Mouse (Mus musculus): ENCODE measurements around the gene Cdk11b. TPM values are rescaled to one million over a fixed set of nuclear protein-coding genes. Genes with fewer than 3 reads are reported as not detected.

Gene Cdk11b
- polyA plus RNA-seq, 1 experiment, result 52.2 TPM

GRCm38 (mm10) chr4:155593780-155594179 is 30.9 kb upstream of the Cdk11b start:
- TF ChIP-seq CTCF (IDR thresholded peaks at IDR 0.05; ENCODE audit: borderline replicate concordance, extremely low read depth, insufficient read depth, insufficient read length) (no peak), POLR2A (IDR thresholded peaks at IDR 0.05; ENCODE audit: borderline replicate concordance, extremely low read depth, insufficient read depth, insufficient read length, poor library complexity, severe bottlenecking) (no peak)
- no peak for DNase-seq (ENCODE audit: low read depth)

GRCm38 (mm10) chr4:155595777-155596176 is 28.9 kb upstream of the Cdk11b start:
- no peak for DNase-seq (ENCODE audit: low read depth)
- TF ChIP-seq POLR2A (IDR thresholded peaks at IDR 0.05; ENCODE audit: borderline replicate concordance, extremely low read depth, insufficient read depth, insufficient read length, poor library complexity, severe bottlenecking) (no peak), CTCF (IDR thresholded peaks at IDR 0.05; ENCODE audit: borderline replicate concordance, extremely low read depth, insufficient read depth, insufficient read length) (no peak)

GRCm38 (mm10) chr4:155596606-155597005 is 28.0 kb upstream of the Cdk11b start:
- TF ChIP-seq POLR2A (IDR thresholded peaks at IDR 0.05; ENCODE audit: borderline replicate concordance, extremely low read depth, insufficient read depth, insufficient read length, poor library complexity, severe bottlenecking) (no peak), CTCF (IDR thresholded peaks at IDR 0.05; ENCODE audit: borderline replicate concordance, extremely low read depth, insufficient read depth, insufficient read length) (no peak)
- no peak for DNase-seq (ENCODE audit: low read depth)

GRCm38 (mm10) chr4:155598536-155598935 is 26.1 kb upstream of the Cdk11b start:
- TF ChIP-seq POLR2A (IDR thresholded peaks at IDR 0.05; ENCODE audit: borderline replicate concordance, extremely low read depth, insufficient read depth, insufficient read length, poor library complexity, severe bottlenecking) (no peak), CTCF (IDR thresholded peaks at IDR 0.05; ENCODE audit: borderline replicate concordance, extremely low read depth, insufficient read depth, insufficient read length) (no peak)
- DNase-seq (ENCODE audit: low read depth), result no peak

- DNase-seq (ENCODE audit: low read depth), result no peak
- TF ChIP-seq POLR2A (IDR thresholded peaks at IDR 0.05; ENCODE audit: borderline replicate concordance, extremely low read depth, insufficient read depth, insufficient read length, poor library complexity, severe bottlenecking), result no peak
- TF ChIP-seq CTCF (IDR thresholded peaks at IDR 0.05; ENCODE audit: borderline replicate concordance, extremely low read depth, insufficient read depth, insufficient read length), result no peak
Measured at GRCm38 (mm10) chr4:155599901-155600825, 24.5 kb upstream of the Cdk11b start.

GRCm38 (mm10) chr4:155601091-155601996 is 23.3 kb upstream of the Cdk11b start, which contains the start of gene Slc35e2:
TSS of gene Slc35e2 (plus strand) at chr4:155601416.
- TF ChIP-seq POLR2A (IDR thresholded peaks at IDR 0.05; ENCODE audit: borderline replicate concordance, extremely low read depth, insufficient read depth, insufficient read length, poor library complexity, severe bottlenecking) (peak; percentile 76), CTCF (IDR thresholded peaks at IDR 0.05; ENCODE audit: borderline replicate concordance, extremely low read depth, insufficient read depth, insufficient read length) (no peak)
- DNase-seq (ENCODE audit: low read depth), result peak; percentile 98

GRCm38 (mm10) chr4:155601997-155602456 is 22.6 kb upstream of the Cdk11b start:
- TF ChIP-seq CTCF (IDR thresholded peaks at IDR 0.05; ENCODE audit: borderline replicate concordance, extremely low read depth, insufficient read depth, insufficient read length), result no peak
- no peak for TF ChIP-seq POLR2A (IDR thresholded peaks at IDR 0.05; ENCODE audit: borderline replicate concordance, extremely low read depth, insufficient read depth, insufficient read length, poor library complexity, severe bottlenecking)
- DNase-seq (ENCODE audit: low read depth), result no peak

- TF ChIP-seq CTCF (IDR thresholded peaks at IDR 0.05; ENCODE audit: borderline replicate concordance, extremely low read depth, insufficient read depth, insufficient read length), result no peak
- TF ChIP-seq POLR2A (IDR thresholded peaks at IDR 0.05; ENCODE audit: borderline replicate concordance, extremely low read depth, insufficient read depth, insufficient read length, poor library complexity, severe bottlenecking), result no peak
- DNase-seq (ENCODE audit: low read depth), result no peak
Measured at GRCm38 (mm10) chr4:155602753-155603152, 21.9 kb upstream of the Cdk11b start.

GRCm38 (mm10) chr4:155603801-155604200 is 20.9 kb upstream of the Cdk11b start:
- DNase-seq (ENCODE audit: low read depth), result no peak
- TF ChIP-seq POLR2A (IDR thresholded peaks at IDR 0.05; ENCODE audit: borderline replicate concordance, extremely low read depth, insufficient read depth, insufficient read length, poor library complexity, severe bottlenecking) (no peak), CTCF (IDR thresholded peaks at IDR 0.05; ENCODE audit: borderline replicate concordance, extremely low read depth, insufficient read depth, insufficient read length) (no peak)

- no peak for DNase-seq (ENCODE audit: low read depth)
- TF ChIP-seq CTCF (IDR thresholded peaks at IDR 0.05; ENCODE audit: borderline replicate concordance, extremely low read depth, insufficient read depth, insufficient read length), result no peak
- TF ChIP-seq POLR2A (IDR thresholded peaks at IDR 0.05; ENCODE audit: borderline replicate concordance, extremely low read depth, insufficient read depth, insufficient read length, poor library complexity, severe bottlenecking), result no peak
Measured at GRCm38 (mm10) chr4:155605132-155605531, 19.5 kb upstream of the Cdk11b start.

GRCm38 (mm10) chr4:155606825-155607224 is 17.8 kb upstream of the Cdk11b start:
- DNase-seq (ENCODE audit: low read depth), result no peak
- TF ChIP-seq POLR2A (IDR thresholded peaks at IDR 0.05; ENCODE audit: borderline replicate concordance, extremely low read depth, insufficient read depth, insufficient read length, poor library complexity, severe bottlenecking) (no peak), CTCF (IDR thresholded peaks at IDR 0.05; ENCODE audit: borderline replicate concordance, extremely low read depth, insufficient read depth, insufficient read length) (no peak)
